Mouse (Mus musculus): ENCODE measurements at regions not wholly inside any gene's neighbourhood (a gene's known extent, or its start where the extent isn't known, plus 50 kb on each side); places are given as distances from the start of the nearest gene placed in this dataset.

DNA sequence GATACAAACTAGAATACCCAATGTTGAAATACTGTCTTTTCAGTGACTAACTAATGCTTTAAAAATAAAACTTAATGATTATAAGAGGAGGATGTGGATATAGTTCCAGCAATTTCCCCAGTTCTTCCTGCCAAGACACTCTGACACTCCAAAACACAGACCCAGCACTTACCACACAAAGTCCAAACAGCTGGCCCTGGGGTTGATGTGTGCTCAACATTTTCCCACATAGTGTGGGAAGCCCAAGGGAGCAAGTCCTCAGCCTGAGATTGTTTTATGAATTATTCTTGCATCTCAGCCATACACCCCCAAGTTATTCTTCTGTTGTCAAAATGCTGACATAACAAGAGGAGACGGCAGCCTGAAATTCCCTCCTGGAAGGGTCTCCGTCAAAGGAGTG is 187.5 kb upstream of the Gm21897 start:
- TF ChIP-seq CTCF (IDR thresholded peaks at IDR 0.05; ENCODE audit: low read depth, low read length) (no peak), POLR2A (IDR thresholded peaks at IDR 0.05; ENCODE audit: insufficient read depth, low read length) (no peak), EP300 (IDR thresholded peaks at IDR 0.05; ENCODE audit: insufficient read depth, low read depth, low read length) (no peak)

Data from ES-Bruce4 (cell line).